Mouse (Mus musculus): ENCODE results near the gene Usp35. TPM values are rescaled to one million over a fixed set of nuclear protein-coding genes. Genes with fewer than 3 reads are reported as not detected.

Gene Usp35
- polyA plus RNA-seq, 1 experiment from 2014 or later: 1.2 TPM

GRCm38 (mm10) chr7:97350891-97351290 lies 19.1 kb upstream of the Usp35 start:
- Histone ChIP-seq H3K27ac (replicated peaks; ENCODE audit: low read depth, low read length) (no peak overlapping the region), H3K9ac (replicated peaks; ENCODE audit: low read length) (no peak overlapping the region), H3K4me3 (ENCODE audit: low read depth, low read length) (no peak overlapping the region), H3K4me2 (ENCODE audit: low read depth, low read length) (no peak overlapping the region), H3K4me1 (ENCODE audit: control insufficient read depth, insufficient read depth, low read length) (no peaks in the 10 kb centered on the region), H3K36me3 (replicated peaks; ENCODE audit: control insufficient read depth, insufficient read depth, low read depth, low read length) (no peaks in the 10 kb centered on the region), H3K9me3 (replicated peaks; ENCODE audit: control insufficient read depth, low read length) (no peaks in the 10 kb centered on the region), H3K27me3 (ENCODE audit: control insufficient read depth, insufficient read depth, low read length) (no peaks in the 10 kb centered on the region)
- 85% methylated on average over 5 of the region's 5 CpGs for WGBS
- ATAC-seq (replicated peaks; ENCODE audit: insufficient number of reproducible peaks, low FRiP score, low TSS enrichment, low read depth) (no peak), DNase-seq (ENCODE audit: low spot score) (no peak)

- no peak overlapping the region for H3K9ac ChIP-seq (replicated peaks; ENCODE audit: low read length)
- no peaks in the 10 kb centered on the region for H3K9me3 ChIP-seq (replicated peaks; ENCODE audit: control insufficient read depth, low read length)
- no peak for ATAC-seq (replicated peaks; ENCODE audit: insufficient number of reproducible peaks, low FRiP score, low TSS enrichment, low read depth)
- no peak overlapping the region for H3K4me2 ChIP-seq (ENCODE audit: low read depth, low read length)
- no peaks in the 10 kb centered on the region for H3K4me1 ChIP-seq (ENCODE audit: control insufficient read depth, insufficient read depth, low read length)
- WGBS: 79% methylated on average over 6 of the region's 6 CpGs
- H3K27me3 ChIP-seq (ENCODE audit: control insufficient read depth, insufficient read depth, low read length): no peaks in the 10 kb centered on the region
- H3K36me3 ChIP-seq (replicated peaks; ENCODE audit: control insufficient read depth, insufficient read depth, low read depth, low read length): no peaks in the 10 kb centered on the region
- H3K27ac ChIP-seq (replicated peaks; ENCODE audit: low read depth, low read length): no peak overlapping the region
- no peak overlapping the region for H3K4me3 ChIP-seq (ENCODE audit: low read depth, low read length)
- no peak for DNase-seq (ENCODE audit: low spot score)
Measured at GRCm38 (mm10) chr7:97349438-97349837, 17.6 kb upstream of the Usp35 start.

GRCm38 (mm10) chr7:97348836-97349235 lies 17.0 kb upstream of the Usp35 start:
- no peak overlapping the region for H3K4me2 ChIP-seq (ENCODE audit: low read depth, low read length)
- 83% methylated on average over 5 of the region's 5 CpGs for WGBS
- ATAC-seq (replicated peaks; ENCODE audit: insufficient number of reproducible peaks, low FRiP score, low TSS enrichment, low read depth): no peak

GRCm38 (mm10) chr7:97348318-97348717 lies 16.5 kb upstream of the Usp35 start:
- Histone ChIP-seq H3K36me3 (replicated peaks; ENCODE audit: control insufficient read depth, insufficient read depth, low read depth, low read length) (no peaks in the 10 kb centered on the region), H3K4me2 (ENCODE audit: low read depth, low read length) (no peak overlapping the region), H3K4me1 (ENCODE audit: control insufficient read depth, insufficient read depth, low read length) (no peaks in the 10 kb centered on the region), H3K9me3 (replicated peaks; ENCODE audit: control insufficient read depth, low read length) (no peaks in the 10 kb centered on the region), H3K27me3 (ENCODE audit: control insufficient read depth, insufficient read depth, low read length) (no peaks in the 10 kb centered on the region), H3K27ac (replicated peaks; ENCODE audit: low read depth, low read length) (no peak overlapping the region), H3K4me3 (ENCODE audit: low read depth, low read length) (no peak overlapping the region), H3K9ac (replicated peaks; ENCODE audit: low read length) (no peak overlapping the region)
- DNase-seq (ENCODE audit: low spot score) (no peak), ATAC-seq (replicated peaks; ENCODE audit: insufficient number of reproducible peaks, low FRiP score, low TSS enrichment, low read depth) (no peak)
- 86% methylated on average over 3 of the region's 3 CpGs for WGBS

More at GRCm38 (mm10) chr7:97348836-97349235, 17.0 kb upstream of the Usp35 start:
- no peak for DNase-seq (ENCODE audit: low spot score)
- no peaks in the 10 kb centered on the region for H3K4me1 ChIP-seq (ENCODE audit: control insufficient read depth, insufficient read depth, low read length)
- no peaks in the 10 kb centered on the region for H3K36me3 ChIP-seq (replicated peaks; ENCODE audit: control insufficient read depth, insufficient read depth, low read depth, low read length)
- H3K27ac ChIP-seq (replicated peaks; ENCODE audit: low read depth, low read length): no peak overlapping the region
- H3K4me3 ChIP-seq (ENCODE audit: low read depth, low read length): no peak overlapping the region
- H3K27me3 ChIP-seq (ENCODE audit: control insufficient read depth, insufficient read depth, low read length): no peaks in the 10 kb centered on the region
- H3K9ac ChIP-seq (replicated peaks; ENCODE audit: low read length): no peak overlapping the region
- no peaks in the 10 kb centered on the region for H3K9me3 ChIP-seq (replicated peaks; ENCODE audit: control insufficient read depth, low read length)

DNA sequence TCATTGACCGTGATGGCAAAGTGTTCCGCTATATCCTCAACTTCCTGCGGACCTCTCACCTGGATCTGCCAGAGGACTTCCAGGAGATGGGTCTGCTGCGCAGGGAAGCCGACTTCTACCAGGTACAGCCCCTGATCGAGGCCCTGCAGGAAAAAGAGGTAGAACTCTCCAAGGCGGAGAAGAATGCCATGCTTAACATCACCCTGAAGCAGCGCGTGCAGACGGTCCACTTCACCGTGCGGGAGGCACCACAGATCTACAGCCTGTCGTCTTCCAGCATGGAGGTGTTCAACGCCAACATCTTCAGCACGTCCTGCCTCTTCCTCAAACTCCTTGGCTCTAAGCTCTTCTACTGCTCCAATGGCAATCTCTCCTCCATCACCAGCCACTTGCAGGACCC lies 15.6 kb upstream of the Usp35 start:
- ATAC-seq (replicated peaks; ENCODE audit: insufficient number of reproducible peaks, low FRiP score, low TSS enrichment, low read depth) (no peak), DNase-seq (ENCODE audit: low spot score) (no peak)
- H3K9me3 ChIP-seq (replicated peaks; ENCODE audit: control insufficient read depth, low read length): no peaks in the 10 kb centered on the region
- H3K27me3 ChIP-seq (ENCODE audit: control insufficient read depth, insufficient read depth, low read length): no peaks in the 10 kb centered on the region
- H3K4me1 ChIP-seq (ENCODE audit: control insufficient read depth, insufficient read depth, low read length): no peaks in the 10 kb centered on the region
- WGBS: 94% methylated on average over 15 of the region's 15 CpGs
- H3K9ac ChIP-seq (replicated peaks; ENCODE audit: low read length): no peak overlapping the region
- H3K36me3 ChIP-seq (replicated peaks; ENCODE audit: control insufficient read depth, insufficient read depth, low read depth, low read length): no peaks in the 10 kb centered on the region
- H3K4me3 ChIP-seq (ENCODE audit: low read depth, low read length): no peak overlapping the region
- H3K27ac ChIP-seq (replicated peaks; ENCODE audit: low read depth, low read length): no peak overlapping the region
- H3K4me2 ChIP-seq (ENCODE audit: low read depth, low read length): no peak overlapping the region

- WGBS: 83% methylated on average over 3 of the region's 4 CpGs
- Histone ChIP-seq H3K4me3 (ENCODE audit: low read depth, low read length) (no peak overlapping the region), H3K4me1 (ENCODE audit: control insufficient read depth, insufficient read depth, low read length) (no peaks in the 10 kb centered on the region), H3K9me3 (replicated peaks; ENCODE audit: control insufficient read depth, low read length) (no peaks in the 10 kb centered on the region), H3K9ac (replicated peaks; ENCODE audit: low read length) (no peak overlapping the region), H3K4me2 (ENCODE audit: low read depth, low read length) (no peak overlapping the region), H3K36me3 (replicated peaks; ENCODE audit: control insufficient read depth, insufficient read depth, low read depth, low read length) (no peaks in the 10 kb centered on the region), H3K27me3 (ENCODE audit: control insufficient read depth, insufficient read depth, low read length) (no peaks in the 10 kb centered on the region), H3K27ac (replicated peaks; ENCODE audit: low read depth, low read length) (no peak overlapping the region)
- no peak for ATAC-seq (replicated peaks; ENCODE audit: insufficient number of reproducible peaks, low FRiP score, low TSS enrichment, low read depth)
- DNase-seq (ENCODE audit: low spot score): no peak
Measured at GRCm38 (mm10) chr7:97346822-97347166, 15.0 kb upstream of the Usp35 start.

GRCm38 (mm10) chr7:97346111-97346821 lies 14.4 kb upstream of the Usp35 start:
- DNase-seq (ENCODE audit: low spot score) (no peak), ATAC-seq (replicated peaks; ENCODE audit: insufficient number of reproducible peaks, low FRiP score, low TSS enrichment, low read depth) (no peak)
- 71% methylated on average over 9 of the region's 9 CpGs for WGBS
- Histone ChIP-seq H3K27ac (replicated peaks; ENCODE audit: low read depth, low read length) (no peak overlapping the region), H3K4me3 (ENCODE audit: low read depth, low read length) (no peak overlapping the region), H3K27me3 (ENCODE audit: control insufficient read depth, insufficient read depth, low read length) (no peaks in the 10 kb centered on the region), H3K9me3 (replicated peaks; ENCODE audit: control insufficient read depth, low read length) (no peaks in the 10 kb centered on the region), H3K4me1 (ENCODE audit: control insufficient read depth, insufficient read depth, low read length) (no peaks in the 10 kb centered on the region), H3K36me3 (replicated peaks; ENCODE audit: control insufficient read depth, insufficient read depth, low read depth, low read length) (no peaks in the 10 kb centered on the region), H3K4me2 (ENCODE audit: low read depth, low read length) (no peak overlapping the region), H3K9ac (replicated peaks; ENCODE audit: low read length) (no peak overlapping the region)

- 71% methylated on average over 10 of the region's 10 CpGs for WGBS
- Histone ChIP-seq H3K4me1 (ENCODE audit: control insufficient read depth, insufficient read depth, low read length) (no peaks in the 10 kb centered on the region), H3K4me3 (ENCODE audit: low read depth, low read length) (no peak overlapping the region), H3K9me3 (replicated peaks; ENCODE audit: control insufficient read depth, low read length) (no peaks in the 10 kb centered on the region), H3K9ac (replicated peaks; ENCODE audit: low read length) (no peak overlapping the region), H3K27me3 (ENCODE audit: control insufficient read depth, insufficient read depth, low read length) (no peaks in the 10 kb centered on the region), H3K4me2 (ENCODE audit: low read depth, low read length) (no peak overlapping the region), H3K27ac (replicated peaks; ENCODE audit: low read depth, low read length) (no peak overlapping the region), H3K36me3 (replicated peaks; ENCODE audit: control insufficient read depth, insufficient read depth, low read depth, low read length) (no peaks in the 10 kb centered on the region)
- no peak for ATAC-seq (replicated peaks; ENCODE audit: insufficient number of reproducible peaks, low FRiP score, low TSS enrichment, low read depth)
- no peak for DNase-seq (ENCODE audit: low spot score)
Measured at GRCm38 (mm10) chr7:97345229-97345871, 13.5 kb upstream of the Usp35 start.

Data from embryonic facial prominence, embryonic 11.5 days (tissue).